Mouse (Mus musculus) liver, postnatal 0 days (tissue): Measurements from ENCODE around the gene Gm20388.

Experiments used
- CTCF ChIP-seq: sonication (generic); IDR thresholded peaks from 2 replicates; pipeline ENCODE4 v1.5.1; 2016; ENCODE audit warnings: antibody characterized with exemption, low read depth
- EP300 ChIP-seq: IDR thresholded peaks from 2 replicates; pipeline ENCODE4 v1.6.1; 2016; ENCODE audit warnings: antibody characterized with exemption, low read depth, mild to moderate bottlenecking

GRCm38 (mm10) chr8:122817724-122818496 lies 2907.3 kb downstream of the Gm20388 start:
- TF ChIP-seq EP300, result no peak
- TF ChIP-seq CTCF, result no peak
